In the genomic region with DNA sequence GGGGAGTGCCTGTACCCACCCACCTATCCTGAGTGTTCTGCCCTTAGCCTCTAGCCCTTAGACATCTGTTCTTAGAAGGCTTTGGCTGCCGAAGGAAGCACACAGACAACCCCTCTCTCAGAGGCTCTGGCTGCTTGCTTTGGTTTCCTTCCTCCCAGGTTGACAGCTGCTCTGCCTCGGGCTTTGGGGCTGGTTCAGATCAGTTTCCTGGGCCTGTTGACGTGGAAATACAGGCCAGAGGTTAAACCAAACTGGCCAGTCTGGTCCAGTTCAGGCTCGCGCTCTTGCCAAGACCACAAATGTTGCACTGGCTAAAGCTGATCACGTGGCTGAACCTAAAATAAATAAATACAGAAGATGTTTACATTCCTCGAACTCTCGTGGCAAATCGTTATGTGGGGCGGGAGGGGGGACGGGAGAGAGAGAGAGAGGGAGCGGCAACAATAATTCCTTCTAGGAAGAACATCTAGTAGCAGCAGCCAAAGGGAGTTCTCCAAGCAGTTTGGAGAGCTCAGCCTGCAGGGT, we compare ENCODE assay signal across 8 mouse cellular contexts. TPM values are rescaled to one million over a fixed set of nuclear protein-coding genes. Genes with fewer than 3 reads are reported as not detected.
A peak's percentile ranks its signal among the peaks of the same experiment; 100 is the strongest.
DNase-seq lines count a peak whose midpoint lies in the region; ATAC-seq and TF ChIP-seq lines count a peak whose summit lies in the region.

No protein-coding gene starts in this region.

- TF ChIP-seq EP300 in liver, postnatal 0 days (IDR thresholded peaks at IDR 0.05; ENCODE audit: low read depth), result peak; percentile 71

- 0 out of 2 replicates have a peak, but pooled peaks cover 2% of the 10 kb centered on the region for H3K4me1 ChIP-seq in intestine, embryonic 14.5 days (replicated peaks; ENCODE audit: control insufficient read depth, insufficient read depth, low read length)
- H3K4me1 ChIP-seq in liver, postnatal 0 days (ENCODE audit: insufficient read depth), result no peaks in the 10 kb centered on the region

- peak; percentile 79 for ATAC-seq in intestine, embryonic 14.5 days (replicated peaks; ENCODE audit: low FRiP score, low TSS enrichment, low read depth)
- peak; percentile 99 for ATAC-seq in liver, postnatal 0 days

- H3K4me3 ChIP-seq in intestine, embryonic 14.5 days (ENCODE audit: low read depth, low read length), result peak overlapping the region; percentile 10; the same call in 1 of the 2 replicates
- no peak overlapping the region for H3K4me3 ChIP-seq in liver, postnatal 0 days (ENCODE audit: low read depth, low read length)

- DNase-seq in 3134 (ENCODE audit: extremely low read depth, insufficient read length, low spot score), result peak; percentile 72
- peak; percentile 18 for DNase-seq in brain, embryonic 14.5 days (ENCODE audit: low read depth)
- DNase-seq in intestine, embryonic 14.5 days (ENCODE audit: low spot score), result peak; percentile 77
- peak; percentile 68 for DNase-seq in liver, postnatal 0 days
- peak; percentile 89 for DNase-seq in yolk sac, embryonic 10.5 days (ENCODE audit: low spot score)
- DNase-seq in cerebellum, adult 9-11 months, result no peak
- DNase-seq in spleen, adult 12 weeks (ENCODE audit: low spot score), result no peak
- no peak for DNase-seq in natural killer cell, adult 2 months (ENCODE audit: low spot score in 2 of 2)

- H3K27ac ChIP-seq in intestine, embryonic 14.5 days (ENCODE audit: low read depth), result peak overlapping the region; percentile 86
- peak overlapping the region; percentile 95 for H3K27ac ChIP-seq in liver, postnatal 0 days (ENCODE audit: low read depth)

- H3K36me3 ChIP-seq in intestine, embryonic 14.5 days (ENCODE audit: control insufficient read depth, insufficient read depth, low read length), result no peaks in the 10 kb centered on the region
- H3K36me3 ChIP-seq in liver, postnatal 0 days (replicated peaks; ENCODE audit: insufficient read depth, low read length), result no peaks in the 10 kb centered on the region

- 8% methylated on average over 12 of the region's 12 CpGs for WGBS in intestine, embryonic 14.5 days
- 32% methylated on average over 12 of the region's 12 CpGs for WGBS in liver, postnatal 0 days (ENCODE audit: insufficient replicate concordance)

- TF ChIP-seq POLR2A in brain, embryonic 14.5 days (IDR thresholded peaks at IDR 0.05; ENCODE audit: borderline replicate concordance, extremely low read depth, insufficient read depth, insufficient read length, poor library complexity, severe bottlenecking), result no peak

- no peaks in the 10 kb centered on the region for H3K27me3 ChIP-seq in intestine, embryonic 14.5 days (replicated peaks; ENCODE audit: control insufficient read depth, insufficient read depth, low read length)
- H3K27me3 ChIP-seq in liver, postnatal 0 days (ENCODE audit: insufficient read depth, low read length), result no peaks in the 10 kb centered on the region

- peaks cover 2% of the 10 kb centered on the region; the same call in 1 of the 2 replicates for H3K9me3 ChIP-seq in intestine, embryonic 14.5 days (ENCODE audit: control insufficient read depth, low read length)
- H3K9me3 ChIP-seq in liver, postnatal 0 days (ENCODE audit: low read length), result peaks cover 6% of the 10 kb centered on the region

- 0 out of 2 replicates have a peak overlapping the region, but pooled peaks have one; percentile 23 for H3K9ac ChIP-seq in intestine, embryonic 14.5 days (ENCODE audit: low read length)
- H3K9ac ChIP-seq in liver, postnatal 0 days (replicated peaks), result no peak overlapping the region; the same call in 1 of the 2 replicates

- TF ChIP-seq CTCF in brain, embryonic 14.5 days (IDR thresholded peaks at IDR 0.05; ENCODE audit: borderline replicate concordance, extremely low read depth, insufficient read depth, insufficient read length), result no peak
- TF ChIP-seq CTCF in liver, postnatal 0 days (IDR thresholded peaks at IDR 0.05; ENCODE audit: low read depth), result no peak

- peak overlapping the region; percentile 42 for H3K4me2 ChIP-seq in intestine, embryonic 14.5 days (ENCODE audit: low read length)
- H3K4me2 ChIP-seq in liver, postnatal 0 days (ENCODE audit: low read depth, low read length), result peak overlapping the region; percentile 38; the same call in 1 of the 2 replicates

RNA-seq across cellular contexts. Expression of a gene that starts 49.5 kb away (rescaled TPM):
- polyA plus RNA-seq in brain, embryonic 14.5 days (2012; rRNA removed), result 32.8 and 41.3 TPM in 2 replicates
- polyA plus RNA-seq in intestine, embryonic 14.5 days (2014; fragmentation: Nextera tagmentation; extraction: Ambion mirVana), result 21.3 and 23.8 TPM in 2 replicates
- 6.1 and 6.6 TPM in 2 replicates for polyA plus RNA-seq in liver, postnatal 0 days (2015; fragmentation: Nextera tagmentation; extraction: Ambion mirVana)

Comparison
In these comparisons a context has a peak if more than half of its experiments do, and no peak if none do; other contexts are left out.
1. DNase-seq: peak in 3134 (single experiment), brain, embryonic 14.5 days (single experiment), intestine, embryonic 14.5 days (single experiment), liver, postnatal 0 days (single experiment) and yolk sac, embryonic 10.5 days (single experiment); none in cerebellum, adult 9-11 months (single experiment), spleen, adult 12 weeks (single experiment) and natural killer cell, adult 2 months (0 of 2).